9 mouse cellular contexts compared by ENCODE assay signal in genomic region chr7:63757136-63757677, GRCm38 (mm10).
A peak's percentile ranks its signal among the peaks of the same experiment; 100 is the strongest.
DNase-seq lines count a peak whose midpoint lies in the region; ATAC-seq and TF ChIP-seq lines count a peak whose summit lies in the region.
"Had no signal": no experiment of that assay in that cellular context is flagged by ENCODE, and none has a peak within 500 bp of the region (broad histone marks: within the 10 kb centered on the region; RNA-seq: fewer than 3 reads in every experiment).

No protein-coding gene starts in this region.

- H3K27me3 ChIP-seq in heart, postnatal 0 days (ENCODE audit: control insufficient read depth, insufficient read depth, low read length) = peaks cover 79% of the 10 kb centered on the region
- H3K27me3 ChIP-seq in forebrain, embryonic 12.5 days = peaks cover 83% of the 10 kb centered on the region
- H3K27me3 ChIP-seq in midbrain, embryonic 10.5 days (ENCODE audit: low read depth, poor library complexity, severe bottlenecking) = peaks cover 90% of the 10 kb centered on the region

- no peak for TF ChIP-seq EP300 in heart, postnatal 0 days (IDR thresholded peaks at IDR 0.05; ENCODE audit: low read depth)

- no peak overlapping the region for H3K9ac ChIP-seq in heart, postnatal 0 days (replicated peaks; ENCODE audit: low read depth, low read length)
- H3K9ac ChIP-seq in ES-E14 (ENCODE audit: insufficient read depth, low read depth, low read length, poor library complexity, severe bottlenecking) = no peak overlapping the region; the same call in 1 of the 2 replicates
- H3K9ac ChIP-seq in forebrain, embryonic 12.5 days = no peak overlapping the region

- ATAC-seq in heart, postnatal 0 days (ENCODE audit: insufficient read depth, low read depth) = no peak
- no peak for ATAC-seq in forebrain, embryonic 12.5 days (ENCODE audit: low FRiP score)
- ATAC-seq in erythroid progenitor cell, adult 5-6 weeks (replicated peaks; ENCODE audit: low FRiP score, poor library complexity, severe bottlenecking) = no peak

- H3K9me3 ChIP-seq in heart, postnatal 0 days (replicated peaks; ENCODE audit: control insufficient read depth, low read length) = no peaks in the 10 kb centered on the region
- no peaks in the 10 kb centered on the region for H3K9me3 ChIP-seq in ES-E14 (ENCODE audit: control insufficient read depth, insufficient read depth, low read depth, low read length)
- no peaks in the 10 kb centered on the region for H3K9me3 ChIP-seq in forebrain, embryonic 12.5 days
- no peaks in the 10 kb centered on the region for H3K9me3 ChIP-seq in midbrain, embryonic 10.5 days (replicated peaks)

- H3K4me2 ChIP-seq in heart, postnatal 0 days (ENCODE audit: low read depth, low read length) = peak overlapping the region; percentile 68
- peak overlapping the region; percentile 67 for H3K4me2 ChIP-seq in forebrain, embryonic 12.5 days

- no peak for TF ChIP-seq CTCF in heart, postnatal 0 days (IDR thresholded peaks at IDR 0.05; ENCODE audit: low read depth)

- in situ Hi-C loops in ES-E14 (cut with MboI; ENCODE audit: low sequenced_read_pairs in 2 of 2, unreplicated experiment in 2 of 2) = no loop called here

- WGBS in heart, postnatal 0 days = 8% methylated on average over 25 of the region's 25 CpGs
- WGBS in forebrain, embryonic 12.5 days = 3% methylated on average over 25 of the region's 25 CpGs
- WGBS in midbrain, embryonic 10.5 days = 4% methylated on average over 25 of the region's 25 CpGs

- H3K27ac ChIP-seq in heart, postnatal 0 days (ENCODE audit: low read depth) = no peak overlapping the region
- H3K27ac ChIP-seq in ES-E14 (ENCODE audit: insufficient read depth, low read depth, low read length, poor library complexity, severe bottlenecking) = no peak overlapping the region
- no peak overlapping the region for H3K27ac ChIP-seq in forebrain, embryonic 12.5 days
- H3K27ac ChIP-seq in midbrain, embryonic 10.5 days (replicated peaks) = no peak overlapping the region

- DNase-seq in heart, postnatal 0 days (ENCODE audit: low spot score) = no peak
- no peak for DNase-seq in heart, adult 18-20 months
- no peak for DNase-seq in ES-E14 (ENCODE audit: low read depth, low spot score)
- no peak for DNase-seq in midbrain, embryonic 10.5 days (ENCODE audit: low spot score)
- no peak for DNase-seq in adrenal gland, postnatal 10 days
- no peak for DNase-seq in thymus, postnatal 36 days
- DNase-seq: kidney, adult 11 months had no signal

- H3K4me3 ChIP-seq in heart, postnatal 0 days (ENCODE audit: low read depth, low read length) = peak overlapping the region; percentile 46
- peak overlapping the region; percentile 37 to 68; a peak in 3 of 4 replicates for H3K4me3 ChIP-seq in ES-E14 (ENCODE audit: insufficient read depth in 1 of 2, low read depth in 1 of 2, low read length in 2 of 2, poor library complexity in 1 of 2, severe bottlenecking in 1 of 2)
- H3K4me3 ChIP-seq in forebrain, embryonic 12.5 days (replicated peaks) = peak overlapping the region; percentile 48
- H3K4me3 ChIP-seq in midbrain, embryonic 10.5 days = peak overlapping the region; percentile 56

- peaks cover 13% of the 10 kb centered on the region for H3K4me1 ChIP-seq in heart, postnatal 0 days (ENCODE audit: control insufficient read depth, insufficient read depth)
- peaks cover 0 to 4% of the 10 kb centered on the region in 2 experiments; a peak in 1 of 4 replicates for H3K4me1 ChIP-seq in ES-E14 (ENCODE audit: control insufficient read depth in 2 of 2, insufficient read depth in 2 of 2, low read length in 2 of 2, poor library complexity in 1 of 2)
- H3K4me1 ChIP-seq in forebrain, embryonic 12.5 days = peaks cover 35% of the 10 kb centered on the region
- H3K4me1 ChIP-seq in midbrain, embryonic 10.5 days = peaks cover 47% of the 10 kb centered on the region

- H3K36me3 ChIP-seq in heart, postnatal 0 days (replicated peaks; ENCODE audit: control insufficient read depth, insufficient read depth, low read length) = no peaks in the 10 kb centered on the region
- H3K36me3 ChIP-seq in ES-E14 (ENCODE audit: control insufficient read depth, insufficient read depth, low read length, poor library complexity, severe bottlenecking) = no peaks in the 10 kb centered on the region
- no peaks in the 10 kb centered on the region for H3K36me3 ChIP-seq in forebrain, embryonic 12.5 days (replicated peaks)
- H3K36me3 ChIP-seq in midbrain, embryonic 10.5 days = no peaks in the 10 kb centered on the region

TF ChIP-seq in ES-E14, 5 proteins besides CTCF, POLR2A, EP300 and RAD21:
- no peak for TF ChIP-seq ZNF384 (IDR thresholded peaks at IDR 0.05; ENCODE audit: low read depth, low read length)
- TF ChIP-seq ZC3H11A (IDR thresholded peaks at IDR 0.05; ENCODE audit: borderline replicate concordance, low read depth, low read length) = no peak
- no peak for TF ChIP-seq CHD2 (IDR thresholded peaks at IDR 0.05; ENCODE audit: low read depth, low read length)
- no peak for TF ChIP-seq HCFC1 (IDR thresholded peaks at IDR 0.05; ENCODE audit: borderline replicate concordance, insufficient read depth, low read length)
- no peak for TF ChIP-seq MAFK (IDR thresholded peaks at IDR 0.05; ENCODE audit: insufficient read depth, low read depth, low read length)
